Mouse (Mus musculus): ENCODE measurements at regions not wholly inside any gene's neighbourhood (a gene's known extent, or its start where the extent isn't known, plus 50 kb on each side); places are given as distances from the start of the nearest gene placed in this dataset.

- no peak overlapping the region for H3K27ac ChIP-seq (ENCODE audit: insufficient read depth, low read length)
- no peak overlapping the region for H3K4me3 ChIP-seq (ENCODE audit: insufficient read depth, low read length)
- H3K4me1 ChIP-seq (ENCODE audit: control insufficient read depth, insufficient read depth, low read length) = no peaks in the 10 kb centered on the region
- no peak for TF ChIP-seq CTCF (IDR thresholded peaks at IDR 0.05; ENCODE audit: extremely low read depth, insufficient read depth, low read length)
- TF ChIP-seq POLR2A (IDR thresholded peaks at IDR 0.05; ENCODE audit: extremely low read depth, insufficient read depth, low read length) = no peak
Observed at GRCm38 (mm10) chr8:101697948-101698347, 1087.5 kb downstream of the Cdh11 start.

- H3K4me3 ChIP-seq (ENCODE audit: insufficient read depth, low read length) = no peak overlapping the region
- no peaks in the 10 kb centered on the region for H3K4me1 ChIP-seq (ENCODE audit: control insufficient read depth, insufficient read depth, low read length)
- no peak for TF ChIP-seq POLR2A (IDR thresholded peaks at IDR 0.05; ENCODE audit: extremely low read depth, insufficient read depth, low read length)
- TF ChIP-seq CTCF (IDR thresholded peaks at IDR 0.05; ENCODE audit: extremely low read depth, insufficient read depth, low read length) = no peak
- no peak overlapping the region for H3K27ac ChIP-seq (ENCODE audit: insufficient read depth, low read length)
Observed at GRCm38 (mm10) chr8:101690901-101691300, 1094.5 kb downstream of the Cdh11 start.

- TF ChIP-seq POLR2A (IDR thresholded peaks at IDR 0.05; ENCODE audit: extremely low read depth, insufficient read depth, low read length) (no peak), CTCF (IDR thresholded peaks at IDR 0.05; ENCODE audit: extremely low read depth, insufficient read depth, low read length) (no peak)
- Histone ChIP-seq H3K4me1 (ENCODE audit: control insufficient read depth, insufficient read depth, low read length) (no peaks in the 10 kb centered on the region), H3K4me3 (ENCODE audit: insufficient read depth, low read length) (no peak overlapping the region), H3K27ac (ENCODE audit: insufficient read depth, low read length) (no peak overlapping the region)
Observed at GRCm38 (mm10) chr8:101668921-101669320, 1116.5 kb downstream of the Cdh11 start.

GRCm38 (mm10) chr8:101662874-101663273 lies 1122.6 kb downstream of the Cdh11 start:
- TF ChIP-seq CTCF (IDR thresholded peaks at IDR 0.05; ENCODE audit: extremely low read depth, insufficient read depth, low read length) (no peak), POLR2A (IDR thresholded peaks at IDR 0.05; ENCODE audit: extremely low read depth, insufficient read depth, low read length) (no peak)
- Histone ChIP-seq H3K27ac (ENCODE audit: insufficient read depth, low read length) (no peak overlapping the region), H3K4me3 (ENCODE audit: insufficient read depth, low read length) (no peak overlapping the region), H3K4me1 (ENCODE audit: control insufficient read depth, insufficient read depth, low read length) (no peaks in the 10 kb centered on the region)

GRCm38 (mm10) chr8:101655292-101655691 lies 1130.2 kb downstream of the Cdh11 start:
- TF ChIP-seq CTCF (IDR thresholded peaks at IDR 0.05; ENCODE audit: extremely low read depth, insufficient read depth, low read length) (no peak), POLR2A (IDR thresholded peaks at IDR 0.05; ENCODE audit: extremely low read depth, insufficient read depth, low read length) (no peak)
- no peak overlapping the region for H3K27ac ChIP-seq (ENCODE audit: insufficient read depth, low read length)

GRCm38 (mm10) chr8:101628816-101629215 lies 1156.6 kb downstream of the Cdh11 start:
- H3K27ac ChIP-seq (ENCODE audit: insufficient read depth, low read length) = no peak overlapping the region
- H3K4me3 ChIP-seq (ENCODE audit: insufficient read depth, low read length) = no peak overlapping the region
- H3K4me1 ChIP-seq (ENCODE audit: control insufficient read depth, insufficient read depth, low read length) = no peaks in the 10 kb centered on the region
- no peak for TF ChIP-seq POLR2A (IDR thresholded peaks at IDR 0.05; ENCODE audit: extremely low read depth, insufficient read depth, low read length)
- TF ChIP-seq CTCF (IDR thresholded peaks at IDR 0.05; ENCODE audit: extremely low read depth, insufficient read depth, low read length) = peak; percentile 28; the same call in 1 of the 2 replicates

More at GRCm38 (mm10) chr8:101655292-101655691, 1130.2 kb downstream of the Cdh11 start:
- Histone ChIP-seq H3K4me1 (ENCODE audit: control insufficient read depth, insufficient read depth, low read length) (no peaks in the 10 kb centered on the region), H3K4me3 (ENCODE audit: insufficient read depth, low read length) (no peak overlapping the region)

GRCm38 (mm10) chr8:101621941-101622340 lies 1163.5 kb downstream of the Cdh11 start:
- Histone ChIP-seq H3K4me3 (ENCODE audit: insufficient read depth, low read length) (no peak overlapping the region), H3K27ac (ENCODE audit: insufficient read depth, low read length) (no peak overlapping the region), H3K4me1 (ENCODE audit: control insufficient read depth, insufficient read depth, low read length) (no peaks in the 10 kb centered on the region)
- TF ChIP-seq CTCF (IDR thresholded peaks at IDR 0.05; ENCODE audit: extremely low read depth, insufficient read depth, low read length) (no peak), POLR2A (IDR thresholded peaks at IDR 0.05; ENCODE audit: extremely low read depth, insufficient read depth, low read length) (no peak)

GRCm38 (mm10) chr8:101591115-101591514 lies 1194.3 kb downstream of the Cdh11 start:
- Histone ChIP-seq H3K4me1 (ENCODE audit: control insufficient read depth, insufficient read depth, low read length) (no peaks in the 10 kb centered on the region), H3K27ac (ENCODE audit: insufficient read depth, low read length) (no peak overlapping the region), H3K4me3 (ENCODE audit: insufficient read depth, low read length) (no peak overlapping the region)
- TF ChIP-seq POLR2A (IDR thresholded peaks at IDR 0.05; ENCODE audit: extremely low read depth, insufficient read depth, low read length) (no peak), CTCF (IDR thresholded peaks at IDR 0.05; ENCODE audit: extremely low read depth, insufficient read depth, low read length) (no peak)

GRCm38 (mm10) chr8:101590639-101591038 lies 1194.8 kb downstream of the Cdh11 start:
- TF ChIP-seq CTCF (IDR thresholded peaks at IDR 0.05; ENCODE audit: extremely low read depth, insufficient read depth, low read length) = no peak
- no peak for TF ChIP-seq POLR2A (IDR thresholded peaks at IDR 0.05; ENCODE audit: extremely low read depth, insufficient read depth, low read length)
- H3K4me1 ChIP-seq (ENCODE audit: control insufficient read depth, insufficient read depth, low read length) = no peaks in the 10 kb centered on the region
- H3K4me3 ChIP-seq (ENCODE audit: insufficient read depth, low read length) = no peak overlapping the region
- no peak overlapping the region for H3K27ac ChIP-seq (ENCODE audit: insufficient read depth, low read length)

GRCm38 (mm10) chr8:101564447-101564846 lies 1221.0 kb downstream of the Cdh11 start:
- no peak for TF ChIP-seq CTCF (IDR thresholded peaks at IDR 0.05; ENCODE audit: extremely low read depth, insufficient read depth, low read length)
- no peak for TF ChIP-seq POLR2A (IDR thresholded peaks at IDR 0.05; ENCODE audit: extremely low read depth, insufficient read depth, low read length)

More at GRCm38 (mm10) chr8:101564447-101564846, 1221.0 kb downstream of the Cdh11 start:
- Histone ChIP-seq H3K4me3 (ENCODE audit: insufficient read depth, low read length) (no peak overlapping the region), H3K27ac (ENCODE audit: insufficient read depth, low read length) (no peak overlapping the region), H3K4me1 (ENCODE audit: control insufficient read depth, insufficient read depth, low read length) (no peaks in the 10 kb centered on the region)

All from cortical plate, adult 2 months (tissue).